Mouse (Mus musculus): ENCODE data around the gene Gm5767. TPM values are rescaled to one million over a fixed set of nuclear protein-coding genes. Genes with fewer than 3 reads are reported as not detected.

The Gm5767 gene
- polyA plus RNA-seq, 1 experiment, result 1.1 TPM

DNA sequence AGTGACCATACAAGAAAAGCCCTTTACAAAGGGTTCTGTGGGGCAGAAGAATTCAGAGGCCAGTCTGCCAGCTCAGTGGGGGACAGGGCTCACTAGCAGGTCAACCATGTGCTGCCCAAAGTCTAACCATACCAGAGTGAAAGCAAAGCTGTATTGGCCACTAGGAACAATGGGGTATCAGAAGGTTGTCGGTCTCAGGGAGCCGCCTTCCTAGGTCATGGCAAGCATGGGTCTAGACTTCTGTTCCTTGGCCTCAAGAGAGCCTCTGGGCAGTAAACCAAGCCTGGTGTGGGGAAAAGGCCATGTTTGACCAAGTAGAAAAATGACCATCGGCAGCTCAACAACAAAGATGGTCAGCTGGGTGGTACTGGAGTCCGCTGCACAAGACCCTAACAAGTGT, 21.8 kb upstream of the Gm5767 start:
- TF ChIP-seq POLR2A (IDR thresholded peaks at IDR 0.05; ENCODE audit: control insufficient read depth, extremely low read depth, insufficient read depth, low read length, poor library complexity) (no peak), CTCF (IDR thresholded peaks at IDR 0.05; ENCODE audit: borderline replicate concordance, control insufficient read depth, extremely low read depth, insufficient read depth, low read length, poor library complexity) (no peak)
- no peak for DNase-seq
- Histone ChIP-seq H3K4me1 (replicated peaks; ENCODE audit: control insufficient read depth, insufficient read depth, low read length) (no peaks in the 10 kb centered on the region), H3K4me3 (ENCODE audit: control insufficient read depth, insufficient read depth, low read length) (no peak overlapping the region), H3K36me3 (ENCODE audit: control insufficient read depth, insufficient read depth, low read length) (peaks cover 27% of the 10 kb centered on the region), H3K27ac (ENCODE audit: control insufficient read depth, insufficient read depth, low read length) (no peak overlapping the region), H3K27me3 (ENCODE audit: control insufficient read depth, insufficient read depth, low read length) (no peaks in the 10 kb centered on the region)
- 98% methylated on average over 4 of the region's 4 CpGs for WGBS

- 70% methylated on average over 2 of the region's 2 CpGs for WGBS
- no peak for DNase-seq
- Histone ChIP-seq H3K4me3 (ENCODE audit: control insufficient read depth, insufficient read depth, low read length) (no peak overlapping the region), H3K4me1 (replicated peaks; ENCODE audit: control insufficient read depth, insufficient read depth, low read length) (no peaks in the 10 kb centered on the region), H3K27me3 (ENCODE audit: control insufficient read depth, insufficient read depth, low read length) (no peaks in the 10 kb centered on the region), H3K27ac (ENCODE audit: control insufficient read depth, insufficient read depth, low read length) (no peak overlapping the region), H3K36me3 (ENCODE audit: control insufficient read depth, insufficient read depth, low read length) (peaks cover 5% of the 10 kb centered on the region; the same call in 1 of the 2 replicates)
- no peak for TF ChIP-seq POLR2A (IDR thresholded peaks at IDR 0.05; ENCODE audit: control insufficient read depth, extremely low read depth, insufficient read depth, low read length, poor library complexity)
- TF ChIP-seq CTCF (IDR thresholded peaks at IDR 0.05; ENCODE audit: borderline replicate concordance, control insufficient read depth, extremely low read depth, insufficient read depth, low read length, poor library complexity), result no peak
Observed at GRCm38 (mm10) chr16:8663022-8663421, 17.5 kb upstream of the Gm5767 start.

- DNase-seq, result no peak
- Histone ChIP-seq H3K4me3 (ENCODE audit: control insufficient read depth, insufficient read depth, low read length) (no peak overlapping the region), H3K27ac (ENCODE audit: control insufficient read depth, insufficient read depth, low read length) (no peak overlapping the region), H3K36me3 (ENCODE audit: control insufficient read depth, insufficient read depth, low read length) (no peaks in the 10 kb centered on the region; the same call in 1 of the 2 replicates), H3K27me3 (ENCODE audit: control insufficient read depth, insufficient read depth, low read length) (no peaks in the 10 kb centered on the region), H3K4me1 (replicated peaks; ENCODE audit: control insufficient read depth, insufficient read depth, low read length) (no peaks in the 10 kb centered on the region)
- TF ChIP-seq CTCF (IDR thresholded peaks at IDR 0.05; ENCODE audit: borderline replicate concordance, control insufficient read depth, extremely low read depth, insufficient read depth, low read length, poor library complexity), result no peak
- no peak for TF ChIP-seq POLR2A (IDR thresholded peaks at IDR 0.05; ENCODE audit: control insufficient read depth, extremely low read depth, insufficient read depth, low read length, poor library complexity)
- WGBS, result 95% methylated on average over 24 of the region's 24 CpGs
Observed at GRCm38 (mm10) chr16:8663606-8664539, 16.7 kb upstream of the Gm5767 start.

DNA sequence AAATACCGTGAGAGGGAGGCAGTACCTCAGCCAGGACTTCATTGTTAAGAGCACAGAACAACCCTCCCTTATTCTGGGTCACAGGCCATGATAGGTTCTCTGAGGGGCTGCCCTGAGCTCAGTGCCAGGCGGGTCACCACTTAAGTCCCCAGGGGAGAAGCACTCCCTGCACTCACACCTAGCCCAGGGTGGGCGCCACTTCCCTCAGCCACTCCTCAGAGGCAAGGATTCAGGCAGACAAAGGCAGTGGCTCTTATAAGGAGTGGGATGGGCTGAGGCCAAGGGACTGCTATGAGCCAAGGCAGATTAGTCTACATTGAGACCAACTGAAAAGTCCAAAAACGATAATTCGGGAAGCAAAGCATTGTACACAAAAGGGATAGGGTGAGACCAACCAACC, 15.2 kb upstream of the Gm5767 start:
- Histone ChIP-seq H3K4me3 (ENCODE audit: control insufficient read depth, insufficient read depth, low read length) (no peak overlapping the region), H3K27ac (ENCODE audit: control insufficient read depth, insufficient read depth, low read length) (no peak overlapping the region), H3K36me3 (ENCODE audit: control insufficient read depth, insufficient read depth, low read length) (no peaks in the 10 kb centered on the region), H3K4me1 (replicated peaks; ENCODE audit: control insufficient read depth, insufficient read depth, low read length) (peaks cover under 1% of the 10 kb centered on the region; the same call in 1 of the 2 replicates), H3K27me3 (ENCODE audit: control insufficient read depth, insufficient read depth, low read length) (no peaks in the 10 kb centered on the region)
- DNase-seq, result no peak
- TF ChIP-seq POLR2A (IDR thresholded peaks at IDR 0.05; ENCODE audit: control insufficient read depth, extremely low read depth, insufficient read depth, low read length, poor library complexity), result no peak
- no peak for TF ChIP-seq CTCF (IDR thresholded peaks at IDR 0.05; ENCODE audit: borderline replicate concordance, control insufficient read depth, extremely low read depth, insufficient read depth, low read length, poor library complexity)
- 96% methylated on average over 5 of the region's 5 CpGs for WGBS

DNA sequence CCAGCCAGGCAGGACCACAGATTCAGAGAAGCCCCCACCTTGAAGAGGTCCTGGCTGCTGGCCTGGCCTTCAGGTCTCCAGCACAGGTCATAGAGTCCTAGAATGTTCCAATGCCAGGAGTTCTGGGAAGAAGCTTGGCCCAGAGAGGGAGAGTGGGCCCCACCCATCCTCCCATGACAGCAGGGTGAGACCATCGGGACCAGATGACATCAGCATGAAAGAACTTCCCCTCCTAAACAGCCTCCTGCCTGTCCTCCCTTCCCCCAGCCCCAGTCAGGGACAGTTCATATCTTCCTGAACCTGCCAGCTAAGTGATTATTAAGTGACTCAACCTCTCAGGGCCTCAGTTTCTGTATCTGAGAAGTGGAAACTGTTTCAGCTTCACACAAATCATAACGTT, 14.1 kb upstream of the Gm5767 start:
- Histone ChIP-seq H3K27ac (ENCODE audit: control insufficient read depth, insufficient read depth, low read length) (no peak overlapping the region), H3K4me1 (replicated peaks; ENCODE audit: control insufficient read depth, insufficient read depth, low read length) (peaks cover 4% of the 10 kb centered on the region)
- 57% methylated on average over 2 of the region's 2 CpGs for WGBS

GRCm38 (mm10) chr16:8667261-8667660, 13.3 kb upstream of the Gm5767 start:
- H3K27me3 ChIP-seq (ENCODE audit: control insufficient read depth, insufficient read depth, low read length), result no peaks in the 10 kb centered on the region
- no peak overlapping the region for H3K27ac ChIP-seq (ENCODE audit: control insufficient read depth, insufficient read depth, low read length)
- H3K36me3 ChIP-seq (ENCODE audit: control insufficient read depth, insufficient read depth, low read length), result no peaks in the 10 kb centered on the region
- peaks cover 4% of the 10 kb centered on the region for H3K4me1 ChIP-seq (replicated peaks; ENCODE audit: control insufficient read depth, insufficient read depth, low read length)
- H3K4me3 ChIP-seq (ENCODE audit: control insufficient read depth, insufficient read depth, low read length), result no peak overlapping the region
- no peak for DNase-seq
- 95% methylated on average over 7 of the region's 7 CpGs for WGBS
- TF ChIP-seq CTCF (IDR thresholded peaks at IDR 0.05; ENCODE audit: borderline replicate concordance, control insufficient read depth, extremely low read depth, insufficient read depth, low read length, poor library complexity) (no peak), POLR2A (IDR thresholded peaks at IDR 0.05; ENCODE audit: control insufficient read depth, extremely low read depth, insufficient read depth, low read length, poor library complexity) (no peak)

More for the DNA sequence above, 14.1 kb upstream of the Gm5767 start:
- no peaks in the 10 kb centered on the region for H3K27me3 ChIP-seq (ENCODE audit: control insufficient read depth, insufficient read depth, low read length)
- no peak overlapping the region for H3K4me3 ChIP-seq (ENCODE audit: control insufficient read depth, insufficient read depth, low read length)
- no peak for DNase-seq
- TF ChIP-seq POLR2A (IDR thresholded peaks at IDR 0.05; ENCODE audit: control insufficient read depth, extremely low read depth, insufficient read depth, low read length, poor library complexity) (no peak), CTCF (IDR thresholded peaks at IDR 0.05; ENCODE audit: borderline replicate concordance, control insufficient read depth, extremely low read depth, insufficient read depth, low read length, poor library complexity) (no peak)
- H3K36me3 ChIP-seq (ENCODE audit: control insufficient read depth, insufficient read depth, low read length), result no peaks in the 10 kb centered on the region
